Mouse (Mus musculus) G1E (cell line): Measurements from ENCODE around the gene Gm10277. TPM values are rescaled to one million over a fixed set of nuclear protein-coding genes. Genes with fewer than 3 reads are reported as not detected.
A peak's percentile ranks its signal among the peaks of the same experiment; 100 is the strongest.

Experiments
- ATAC-seq: 2 replicates; pipeline ENCODE4 v1.8.0; 2016; ENCODE audit warnings: mild to moderate bottlenecking; ENCODE audit not compliant: insufficient number of reproducible peaks, poor library complexity, low FRiP score, severe bottlenecking; ENCODE audit errors: extremely low read depth
- DNase-seq: peaks from one replicate; pipeline ENCODE4 v3.0.0; 2012; ENCODE audit warnings: low spot score
- H3K27me3 ChIP-seq: 2 replicates; pipeline ENCODE4 v1.6.1; 2012; ENCODE audit warnings: mild to moderate bottlenecking, low read length, inconsistent platforms; ENCODE audit not compliant: insufficient read depth
- H3K36me3 ChIP-seq: replicated peaks from 2 replicates; pipeline ENCODE3; 2012; ENCODE audit warnings: mild to moderate bottlenecking, inconsistent platforms
- H3K4me1 ChIP-seq: 2 replicates; pipeline ENCODE4 v1.6.1; 2012; ENCODE audit warnings: low read depth, low read length, inconsistent platforms, mixed read lengths; ENCODE audit not compliant: insufficient read depth
- H3K4me3 ChIP-seq: 2 replicates; pipeline ENCODE4 v1.5.1; 2012; ENCODE audit warnings: low read depth, mild to moderate bottlenecking, inconsistent platforms, low read length, moderate library complexity, mixed read lengths
- H3K9me3 ChIP-seq: replicated peaks from 2 replicates; pipeline ENCODE4 v1.6.1; 2012; ENCODE audit warnings: inconsistent platforms
- CTCF ChIP-seq: IDR thresholded peaks from 2 replicates; pipeline ENCODE4 v1.5.1; 2012; ENCODE audit warnings: low read depth, low read length, inconsistent platforms, mixed read lengths
- GATA1 ChIP-seq: IDR thresholded peaks from 2 replicates; pipeline ENCODE4 v1.6.1; 2012; ENCODE audit warnings: borderline replicate concordance, low read length, inconsistent platforms, mixed read lengths
- GATA2 ChIP-seq: IDR thresholded peaks from 2 replicates; pipeline ENCODE4 v1.6.1; 2012; ENCODE audit warnings: low read depth, low read length, inconsistent platforms, borderline replicate concordance
- POLR2AphosphoS5 ChIP-seq: IDR thresholded peaks from 2 replicates; pipeline ENCODE4 v1.6.1; 2012; ENCODE audit warnings: low read depth, low read length, inconsistent platforms; ENCODE audit not compliant: insufficient replicate concordance
- TAL1 ChIP-seq: conservative IDR thresholded peaks from 2 replicates; pipeline ENCODE4 v1.6.1; 2012; ENCODE audit warnings: low read depth, low read length, inconsistent platforms, mixed read lengths
- polyA plus RNA-seq: library from polyadenylated mRNA; stranded (reverse); fragments of >175 nt; gene quantifications from 2 replicates; pipeline ENCODE4 v1.2.3, GENCODE M21; 2012
- total RNA-seq, 2 experiments: library from RNA; stranded (forward) in 1 of 2; stranded (reverse) in 1 of 2; fragments of 200-1000 nt in 1 of 2; fragments of >200 nt in 1 of 2; fragmentation: Nextera tagmentation in 1 of 2; gene quantifications; 2 replicates each; pipeline ENCODE4 v1.2.3; 2014 to 2017

Gene Gm10277
- total and polyA plus RNA-seq, 3 experiments, result 0.33 TPM; not detected in 2

DNA sequence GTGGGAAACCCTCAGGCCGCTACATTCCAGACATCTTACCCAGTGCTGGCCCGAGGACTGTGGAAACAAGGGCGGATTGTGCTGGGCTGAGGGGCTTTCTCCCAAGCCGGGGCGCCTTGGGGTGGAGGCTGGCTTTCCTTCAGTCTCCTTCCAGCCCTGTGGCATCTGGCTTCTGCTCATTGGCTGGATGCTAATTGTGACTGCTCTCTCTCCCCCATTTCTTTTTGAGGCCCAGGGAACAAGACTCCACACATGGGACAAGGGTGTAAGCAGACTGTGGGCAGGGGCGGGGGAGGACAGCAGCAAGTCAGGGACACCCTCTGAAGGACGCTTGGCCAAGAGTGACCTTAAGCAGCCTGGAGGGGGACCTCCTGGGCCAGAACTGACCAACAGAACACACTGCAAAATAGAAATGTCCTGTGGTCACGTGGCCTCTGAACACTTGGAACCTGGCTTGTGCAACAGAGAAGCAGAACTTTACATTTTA, 3.7 kb upstream of the Gm10277 start:
- Histone ChIP-seq H3K4me1 (peaks cover 70% of the 10 kb centered on the region), H3K9me3 (no peaks in the 10 kb centered on the region), H3K36me3 (peaks cover 49% of the 10 kb centered on the region), H3K4me3 (peak overlapping the region; percentile 64; the same call in 1 of the 2 replicates), H3K27me3 (no peaks in the 10 kb centered on the region)
- ATAC-seq (no peak), DNase-seq (no peak)
- TF ChIP-seq POLR2AphosphoS5 (no peak), GATA1 (no peak), TAL1 (no peak), GATA2 (no peak), CTCF (no peak)

DNA sequence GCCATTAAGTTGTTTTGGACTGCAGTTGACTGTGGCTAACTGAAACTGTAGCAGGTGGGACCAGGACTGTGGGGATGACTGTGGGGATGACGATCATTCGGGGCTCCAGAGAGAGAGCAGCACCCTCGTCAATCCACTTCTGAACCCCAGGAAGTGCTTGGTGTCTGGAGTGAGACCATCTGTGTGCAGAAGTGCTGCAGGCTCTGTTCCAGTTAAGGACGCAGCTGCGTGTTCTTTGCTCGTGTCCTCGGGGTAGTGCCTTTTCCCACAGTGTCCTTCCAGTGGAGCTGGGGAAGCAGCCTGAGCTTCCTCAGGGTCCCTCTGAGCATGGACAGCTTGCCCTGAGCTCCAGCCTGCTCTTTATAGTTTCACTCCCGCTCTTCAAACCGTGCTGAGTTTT, 2.7 kb upstream of the Gm10277 start:
- Histone ChIP-seq H3K4me3 (peak overlapping the region; percentile 61; the same call in 1 of the 2 replicates), H3K27me3 (no peaks in the 10 kb centered on the region), H3K9me3 (no peaks in the 10 kb centered on the region), H3K4me1 (peaks cover 80% of the 10 kb centered on the region), H3K36me3 (peaks cover 51% of the 10 kb centered on the region)
- ATAC-seq (no peak), DNase-seq (no peak)
- TF ChIP-seq TAL1, result no peak
- no peak for TF ChIP-seq CTCF
- no peak for TF ChIP-seq GATA2
- TF ChIP-seq POLR2AphosphoS5, result no peak
- TF ChIP-seq GATA1, result no peak

DNA sequence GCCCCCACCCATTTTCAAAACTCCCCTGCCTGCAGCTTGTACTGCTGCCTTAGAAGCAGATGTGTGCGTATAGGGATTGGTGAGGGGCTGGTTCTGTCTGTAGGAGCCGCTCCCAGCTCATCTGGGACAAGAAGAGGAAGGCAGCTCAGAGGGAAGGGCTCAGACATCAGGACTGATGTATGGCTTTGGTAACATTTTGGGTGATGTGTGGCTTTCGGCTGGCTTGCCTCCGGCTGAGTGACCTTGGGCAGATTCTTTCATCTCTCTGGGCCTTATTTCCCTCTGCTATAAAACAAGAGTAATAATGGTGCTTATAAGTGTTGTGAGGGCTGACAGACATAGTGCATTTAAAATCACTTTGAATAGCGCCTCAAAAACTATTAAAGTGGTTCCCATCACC, 2.0 kb upstream of the Gm10277 start:
- Histone ChIP-seq H3K36me3 (peaks cover 54% of the 10 kb centered on the region), H3K4me1 (peaks cover 87% of the 10 kb centered on the region), H3K9me3 (no peaks in the 10 kb centered on the region), H3K27me3 (no peaks in the 10 kb centered on the region), H3K4me3 (no peak overlapping the region; the same call in 1 of the 2 replicates)
- DNase-seq, result no peak
- no peak for TF ChIP-seq GATA2
- no peak for ATAC-seq

GRCm38 (mm10) chr11:77785768-77786561, 1.6 kb downstream of the Gm10277 start:
- Histone ChIP-seq H3K9me3 (no peaks in the 10 kb centered on the region), H3K4me3 (peak overlapping the region; percentile 65; the same call in 1 of the 2 replicates), H3K36me3 (peaks cover 75% of the 10 kb centered on the region), H3K4me1 (peaks cover 89% of the 10 kb centered on the region), H3K27me3 (no peaks in the 10 kb centered on the region)
- ATAC-seq (peak; percentile 29), DNase-seq (peak; percentile 57)
- TF ChIP-seq CTCF (no peak), GATA2 (no peak), POLR2AphosphoS5 (no peak)

DNA sequence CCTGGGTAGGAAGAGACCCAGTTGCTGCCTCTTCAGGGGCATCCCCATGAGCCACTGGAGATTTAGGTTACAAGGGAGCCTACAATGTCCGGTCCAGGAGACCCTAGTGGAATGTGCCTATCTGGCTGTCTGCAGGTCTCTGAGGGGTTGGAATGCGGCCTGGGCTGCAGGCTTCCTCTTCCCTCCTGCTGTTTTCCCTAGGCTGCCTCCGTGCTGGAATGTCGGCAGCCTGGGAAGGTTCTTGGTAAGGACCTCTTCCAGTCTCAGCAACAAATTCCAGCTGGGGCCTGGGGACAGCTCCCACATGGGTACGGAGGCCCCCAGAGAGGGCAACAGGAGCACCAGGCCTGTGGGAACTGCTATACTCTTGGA, 2.2 kb downstream of the Gm10277 start:
- ATAC-seq (no peak), DNase-seq (no peak)
- H3K4me1 ChIP-seq, result peaks cover 89% of the 10 kb centered on the region
- H3K9me3 ChIP-seq, result no peaks in the 10 kb centered on the region
- TF ChIP-seq POLR2AphosphoS5, result no peak
- no peak for TF ChIP-seq GATA1
- no peak for TF ChIP-seq CTCF
- no peak for TF ChIP-seq GATA2
- no peak for TF ChIP-seq TAL1
- peak overlapping the region; percentile 65; the same call in 1 of the 2 replicates for H3K4me3 ChIP-seq
- H3K27me3 ChIP-seq, result no peaks in the 10 kb centered on the region
- peaks cover 77% of the 10 kb centered on the region for H3K36me3 ChIP-seq

DNA sequence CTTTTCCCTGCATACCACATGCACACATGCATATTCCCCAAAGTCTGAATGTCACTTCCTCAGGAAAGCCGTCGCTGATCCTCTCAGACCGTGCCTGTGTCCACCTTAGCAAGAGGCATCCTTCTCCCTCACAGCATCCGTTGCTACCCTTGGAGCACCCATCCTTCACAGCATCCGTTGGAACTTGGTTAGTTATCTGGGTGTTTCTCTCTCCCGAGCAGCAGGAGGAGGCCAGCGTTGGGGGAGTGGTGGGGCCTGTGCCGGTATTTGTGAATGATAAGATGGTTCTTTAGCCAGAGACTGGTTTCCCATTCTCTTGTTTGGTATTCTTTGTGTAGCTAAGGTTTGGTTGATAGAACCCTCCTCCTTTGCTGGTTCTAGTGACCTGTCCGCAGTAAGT, 2.7 kb downstream of the Gm10277 start:
- no peak for ATAC-seq
- TF ChIP-seq CTCF, result no peak
- no peak for TF ChIP-seq GATA2
- no peak for TF ChIP-seq POLR2AphosphoS5
- TF ChIP-seq GATA1, result no peak
- no peak for TF ChIP-seq TAL1
- Histone ChIP-seq H3K27me3 (no peaks in the 10 kb centered on the region), H3K4me3 (peak overlapping the region; percentile 65; the same call in 1 of the 2 replicates), H3K36me3 (peaks cover 76% of the 10 kb centered on the region), H3K4me1 (peaks cover 84% of the 10 kb centered on the region), H3K9me3 (no peaks in the 10 kb centered on the region)
- DNase-seq, result peak; percentile 28
